Mouse (Mus musculus) layer of hippocampus, adult 9-10 months (tissue): Measurements from ENCODE around the gene Ttc39a.
"Not testable (repeated sequence)": the region's sequence is repeated elsewhere in the genome, so short reads cannot be mapped to it uniquely, and the experiment has no call there.

Experiments used
- DNase-seq: peaks from one replicate; pipeline ENCODE4 v3.0.0; 2022; ENCODE audit warnings: low spot score

Gene Ttc39a

GRCm38 (mm10) chr4:109406486-109407175 lies at the start of gene Ttc39a:
TSS of gene Ttc39a (plus strand) at chr4:109406623.
- DNase-seq: no peak

DNA sequence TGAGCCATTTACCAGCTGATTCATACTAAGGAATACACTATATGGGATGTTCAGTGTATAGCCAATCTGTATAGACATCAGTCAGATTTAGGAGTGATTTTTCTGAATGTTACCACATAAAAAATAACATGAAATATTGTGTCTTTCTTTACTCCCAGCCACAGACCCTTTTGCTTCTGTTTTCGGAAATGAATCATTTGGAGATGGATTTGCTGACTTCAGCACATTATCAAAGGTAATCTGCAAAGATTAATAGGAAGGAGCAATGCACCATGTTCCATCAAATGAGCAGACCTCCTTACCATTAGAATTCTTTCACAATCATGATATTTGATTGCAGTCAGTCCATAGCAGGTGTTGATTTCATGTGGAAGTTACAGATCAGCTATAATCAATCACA lies 28.3 kb upstream of the Ttc39a start:
- DNase-seq: no peak

- DNase-seq: no peak
These were observed 24.0 kb upstream of the Ttc39a start for GRCm38 (mm10) chr4:109382457-109382856.

DNA sequence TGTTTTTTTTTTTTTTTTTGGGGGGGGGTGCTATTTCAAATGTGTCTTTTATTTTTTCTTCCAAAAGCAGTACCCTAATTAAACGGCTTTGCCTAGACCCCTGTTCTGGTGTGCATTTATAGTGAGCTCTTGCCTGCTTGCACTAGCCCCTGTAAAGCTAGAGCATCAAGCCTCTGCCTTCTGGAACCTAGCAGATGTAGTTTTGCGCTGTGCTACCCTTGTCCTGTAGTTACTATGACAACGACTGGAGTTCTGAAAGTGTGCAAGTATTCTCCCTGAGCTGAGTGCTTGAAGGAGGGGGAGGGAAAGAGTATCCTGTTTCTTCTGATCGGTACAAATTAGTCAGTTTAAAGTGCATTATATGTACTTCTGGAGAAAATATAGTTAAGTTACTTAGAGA lies 20.8 kb upstream of the Ttc39a start:
- no peak for DNase-seq

DNA sequence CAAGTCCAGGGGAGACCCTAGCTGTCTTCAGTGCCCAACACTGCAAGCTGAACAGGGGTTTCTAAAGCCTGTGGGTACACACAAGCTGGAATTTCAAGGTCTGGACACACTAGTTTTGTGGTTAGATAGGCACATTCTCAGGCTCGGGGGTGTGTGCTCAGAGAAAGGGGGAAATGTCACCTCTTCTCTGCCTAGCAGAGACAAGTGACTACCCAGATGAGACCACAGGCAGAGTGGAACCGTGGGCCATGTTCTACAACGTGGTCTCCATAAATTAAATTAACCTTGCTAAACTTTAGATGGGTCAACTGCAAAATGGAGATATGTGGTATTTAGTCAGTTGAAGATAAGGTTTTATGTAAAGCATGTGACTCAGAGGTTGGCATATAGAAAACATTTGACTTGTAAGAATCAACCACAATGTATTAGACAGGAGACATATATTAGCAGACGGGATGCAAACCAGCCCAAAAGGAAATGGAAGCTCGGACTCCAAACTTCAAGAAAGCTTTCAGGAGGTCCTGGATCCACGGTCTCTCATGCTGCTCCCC lies 13.1 kb upstream of the Ttc39a start:
- no peak for DNase-seq

DNA sequence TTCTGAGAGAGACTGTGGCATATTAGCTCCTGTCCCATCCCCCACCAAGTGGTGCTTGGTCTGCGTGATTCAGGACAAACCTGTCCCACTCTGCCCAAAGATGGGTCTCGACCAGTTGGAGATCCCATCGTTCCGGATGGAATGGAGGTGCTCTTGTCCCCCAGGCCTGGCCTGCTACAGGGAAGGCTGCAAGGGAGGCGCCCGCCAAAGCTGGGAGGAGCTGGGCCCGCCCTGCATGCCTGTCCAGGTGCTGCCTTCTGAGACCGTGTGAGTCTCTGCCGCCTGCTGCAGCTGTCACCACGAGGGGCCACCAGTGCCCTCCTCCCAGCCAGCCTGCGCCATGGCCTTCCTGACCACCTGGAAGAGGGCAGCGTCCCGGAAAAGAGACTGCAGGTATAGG lies 12.5 kb upstream of the Ttc39a start:
- DNase-seq: no peak

DNA sequence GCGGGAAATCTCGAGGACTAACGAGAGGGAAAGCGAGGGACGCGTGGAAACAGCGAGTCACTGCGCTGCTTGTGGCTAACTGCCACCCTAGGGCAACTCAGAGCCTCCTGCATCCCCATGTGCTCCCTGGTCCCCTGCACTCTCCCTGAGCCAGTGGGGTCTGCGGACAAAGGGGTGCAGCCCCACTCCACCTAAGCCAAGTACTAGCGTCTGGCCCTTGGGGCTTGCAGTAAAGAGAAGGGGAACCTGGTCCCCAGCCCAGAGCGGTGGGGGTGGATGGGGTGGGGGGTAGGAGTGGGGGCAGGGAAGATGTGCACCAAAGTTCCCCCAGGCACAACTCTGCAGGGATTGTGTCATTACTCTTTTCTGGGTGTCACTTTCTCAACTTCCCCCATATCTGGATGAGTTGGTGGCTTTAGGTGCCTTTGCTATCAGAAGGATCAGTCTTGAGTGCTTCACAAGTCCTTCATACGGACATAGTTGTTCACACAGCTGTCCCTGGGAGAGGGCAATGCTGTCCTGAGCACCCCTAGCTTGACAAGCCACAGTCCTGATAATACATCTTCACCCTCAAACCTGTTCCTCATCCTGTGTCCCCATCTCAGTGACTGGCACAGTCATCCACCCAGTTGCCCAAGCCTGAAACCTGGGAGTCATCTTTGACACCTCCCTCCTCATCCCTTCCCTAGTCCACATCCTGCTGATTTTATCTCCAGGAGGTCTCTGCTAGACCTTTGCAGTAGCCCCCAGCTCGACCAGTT lies 11.9 kb upstream of the Ttc39a start:
- no peak for DNase-seq

DNA sequence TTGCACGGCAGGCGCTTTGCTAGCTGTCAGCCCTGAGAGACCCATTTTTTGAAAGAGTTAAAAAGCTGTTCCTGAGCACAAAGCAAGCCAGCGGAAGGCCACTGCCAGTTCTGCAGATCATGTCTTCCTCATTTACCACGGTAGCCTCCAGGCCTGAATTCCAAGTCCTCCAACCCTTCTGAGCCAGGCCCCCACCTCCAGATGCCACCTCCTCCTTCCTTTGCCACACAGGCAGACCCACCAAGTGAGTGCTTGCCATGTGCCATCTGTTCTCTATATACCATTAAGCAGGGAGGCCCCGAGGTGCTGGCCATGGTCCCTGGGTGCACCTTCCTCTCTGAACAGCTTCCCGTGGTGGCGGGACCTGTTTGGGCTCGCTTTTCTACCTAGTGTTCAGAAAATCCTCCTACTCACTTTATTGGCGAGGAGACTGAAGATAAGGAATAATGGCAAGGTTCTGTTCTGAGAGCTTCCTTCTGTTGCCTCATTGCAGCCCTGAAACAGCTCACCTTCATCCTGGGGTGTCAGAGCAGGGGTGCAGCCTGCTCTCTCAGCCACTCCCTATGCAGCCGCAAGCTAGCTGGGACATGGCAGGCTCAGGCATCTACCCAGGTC lies 6.0 kb upstream of the Ttc39a start:
- DNase-seq: no peak

DNA sequence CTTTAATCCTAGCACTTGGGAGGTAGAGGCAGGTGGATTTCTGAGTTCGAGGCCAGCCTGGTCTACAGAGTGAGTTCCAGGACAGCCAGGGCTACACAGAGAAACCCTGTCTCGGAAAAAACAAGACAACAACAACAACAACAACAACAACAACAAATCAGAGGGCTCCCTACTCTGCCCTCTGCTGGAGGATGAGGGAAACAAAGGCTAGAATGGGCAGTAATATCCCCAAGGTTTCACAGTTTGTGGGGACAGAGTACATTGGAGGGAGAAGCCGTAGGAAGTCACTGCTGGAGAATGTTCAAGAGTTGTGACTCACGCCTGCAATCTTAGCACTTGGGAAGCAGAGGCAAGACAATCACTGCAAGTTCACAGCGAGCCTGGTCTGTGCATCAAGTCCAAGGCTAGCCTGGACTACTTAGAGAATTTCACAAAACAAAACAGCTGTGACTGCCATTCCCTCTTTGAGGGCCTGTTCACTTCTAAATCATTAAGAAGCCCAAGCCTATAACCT lies 5.2 kb upstream of the Ttc39a start:
- DNase-seq: no peak

- not testable (repeated sequence) for DNase-seq
These were observed 1.5 kb upstream of the Ttc39a start for GRCm38 (mm10) chr4:109404908-109405307.

GRCm38 (mm10) chr4:109405415-109405814 lies 1.0 kb upstream of the Ttc39a start:
- no peak for DNase-seq

DNA sequence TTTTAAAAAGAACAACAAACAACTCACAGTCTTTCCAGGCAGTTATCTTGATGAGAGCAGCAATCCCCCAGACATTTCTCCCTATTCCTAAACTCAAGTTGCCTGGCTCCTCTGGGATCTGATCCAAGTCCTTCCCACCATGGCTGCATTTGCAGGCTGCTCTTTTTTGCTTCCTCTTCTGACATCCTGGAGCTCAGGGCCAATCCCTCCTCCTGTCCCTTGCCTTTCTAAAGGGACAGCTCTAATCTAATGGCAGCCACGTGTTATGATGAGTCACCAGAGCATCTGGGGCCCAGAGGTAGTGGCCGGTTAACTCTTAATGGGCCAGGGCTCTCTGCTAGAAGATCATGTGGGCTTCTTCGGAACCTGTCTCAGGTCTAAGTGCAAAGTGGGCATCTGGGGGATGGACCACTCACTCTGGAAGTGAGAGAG lies 353 bp upstream of the Ttc39a start:
- DNase-seq: no peak

DNA sequence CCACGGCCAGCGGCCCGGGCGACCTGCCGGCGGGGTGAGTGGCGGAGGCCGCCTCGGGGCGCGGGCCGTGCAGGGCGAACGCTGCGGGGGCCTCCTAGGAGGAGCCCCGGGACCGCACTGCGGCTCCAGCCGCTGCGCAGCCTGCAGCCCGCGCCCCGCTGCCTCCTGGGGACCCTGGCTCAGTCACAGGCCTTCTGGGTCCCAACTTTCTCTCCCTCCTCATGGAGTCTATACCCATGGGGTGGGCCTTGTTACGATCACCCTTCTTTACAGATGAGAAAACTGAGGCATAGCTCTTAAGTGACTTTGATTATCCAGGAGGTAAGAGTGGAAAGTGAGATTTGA lies 725 bp downstream of the Ttc39a start:
- DNase-seq: no peak

DNA sequence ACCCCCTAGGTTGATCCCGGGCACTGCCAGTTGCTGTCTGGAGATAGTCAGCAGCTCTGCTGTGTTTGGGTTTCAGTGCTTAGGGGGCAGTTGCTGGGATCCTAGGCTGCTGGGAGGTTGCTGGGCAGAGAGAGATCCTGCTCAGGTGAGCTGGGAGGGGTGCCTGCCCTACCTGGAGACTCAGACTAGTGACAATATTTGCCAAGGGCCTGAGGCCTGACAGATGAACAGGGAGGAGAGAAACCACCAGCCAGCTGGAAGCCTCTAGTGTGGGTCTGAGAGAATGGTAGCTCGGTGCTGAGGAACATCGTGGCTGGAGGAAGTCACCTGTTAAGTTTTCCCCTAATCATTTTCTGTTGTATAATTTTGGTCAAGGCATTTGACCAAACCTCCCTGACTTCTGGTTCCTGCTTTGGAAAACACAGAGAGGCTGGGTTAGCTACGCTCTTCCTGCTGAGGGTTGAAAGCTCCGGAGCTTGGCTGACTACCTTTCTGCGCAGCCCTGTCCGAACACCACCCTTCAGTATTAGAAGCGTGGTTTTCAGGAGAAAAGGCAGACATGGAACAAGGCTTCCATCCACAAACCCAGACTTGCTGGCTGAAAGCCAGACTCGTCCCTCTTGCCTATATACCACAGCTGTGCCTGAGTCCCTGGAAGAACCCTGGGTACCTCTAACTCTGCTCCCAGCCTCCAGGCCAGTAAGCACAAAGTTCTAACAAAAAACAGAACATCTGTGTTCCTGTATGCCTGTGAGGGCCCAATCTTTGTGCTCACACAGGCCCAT lies 1.5 kb downstream of the Ttc39a start:
- DNase-seq: no peak

DNA sequence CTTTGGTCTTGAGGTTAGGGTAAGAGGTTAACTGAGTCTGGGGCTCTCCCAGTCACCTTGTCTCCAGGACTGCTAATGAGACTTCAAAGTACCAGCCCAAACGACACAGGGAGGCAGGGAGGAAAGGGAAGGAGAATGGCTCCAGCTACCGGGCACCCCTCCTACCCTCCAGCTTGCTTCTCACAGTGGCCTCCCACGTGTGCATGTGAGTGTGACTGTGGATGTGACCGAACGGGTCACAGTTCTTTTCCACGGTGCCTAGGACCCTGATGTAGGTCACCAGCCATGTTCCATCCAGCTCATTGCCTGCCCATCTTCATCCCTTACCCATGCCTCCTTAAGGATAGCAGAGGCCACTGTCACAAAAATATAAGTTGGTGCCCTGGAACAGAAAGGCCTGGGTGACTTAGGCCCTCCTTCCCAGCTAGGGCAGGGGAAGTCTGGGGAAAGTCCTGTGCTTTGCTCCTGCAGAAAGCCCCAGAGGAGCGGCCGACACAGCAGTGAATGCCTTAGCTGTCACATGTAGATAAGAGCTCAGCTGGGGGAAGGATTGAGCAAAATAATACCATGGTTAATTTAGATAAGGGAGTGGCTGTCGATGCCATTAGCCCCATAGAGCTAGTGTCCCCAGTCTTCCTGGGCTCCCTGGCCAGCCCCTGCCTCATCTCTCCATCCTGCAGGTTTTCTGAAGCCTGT lies 4.4 kb downstream of the Ttc39a start:
- DNase-seq: no peak

DNA sequence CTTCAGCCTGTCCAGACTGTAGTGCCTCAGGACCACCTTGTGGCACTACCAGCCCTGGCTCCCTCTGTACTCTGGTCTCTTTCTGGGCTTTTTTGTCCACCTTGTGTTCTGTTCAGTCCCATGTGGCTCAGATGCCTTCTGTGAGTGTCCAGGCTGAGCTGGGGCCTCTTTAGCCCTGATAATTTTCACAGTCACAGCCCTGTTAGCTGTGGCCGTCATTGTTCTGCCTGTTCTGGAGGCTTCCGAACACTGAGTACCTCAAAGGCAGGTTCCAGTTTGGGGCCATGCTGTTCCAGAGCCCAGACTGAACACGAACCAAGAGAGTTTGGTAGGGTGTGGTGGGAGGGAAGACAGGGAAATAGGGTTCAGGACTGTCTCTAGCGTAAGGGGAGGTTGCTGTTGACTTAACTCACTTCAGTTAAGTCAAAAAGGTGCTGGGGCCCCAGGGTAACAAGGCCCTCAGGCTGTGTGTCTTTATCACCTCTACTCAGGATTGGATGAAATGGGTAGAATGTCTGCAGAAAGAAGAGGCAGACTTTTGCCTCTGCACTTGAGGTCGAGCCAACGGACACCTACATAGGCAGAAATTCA lies 5.0 kb downstream of the Ttc39a start:
- DNase-seq: no peak

- no peak for DNase-seq
These were observed 5.8 kb downstream of the Ttc39a start for GRCm38 (mm10) chr4:109412233-109412632.

DNA sequence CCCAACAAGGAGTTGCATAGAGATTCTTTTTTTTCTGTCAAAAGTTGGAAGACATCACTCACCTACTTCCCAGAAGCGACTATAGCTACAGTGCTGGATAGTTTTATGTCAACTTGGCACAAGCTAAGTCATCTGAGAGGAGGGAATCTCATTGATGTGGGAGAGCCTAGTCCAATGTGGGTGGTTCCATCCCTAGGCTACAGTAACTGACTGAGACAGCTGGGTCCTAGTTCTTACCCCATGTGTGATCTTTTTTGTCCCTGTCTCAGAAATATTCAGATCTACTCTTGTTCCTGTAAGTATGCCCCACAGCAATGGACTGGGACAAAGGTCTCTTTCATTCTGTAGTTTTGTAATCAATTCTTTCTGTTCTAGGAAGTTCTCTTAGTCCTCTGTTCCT lies 11.6 kb downstream of the Ttc39a start:
- no peak for DNase-seq

GRCm38 (mm10) chr4:109419017-109419416 lies 12.6 kb downstream of the Ttc39a start:
- DNase-seq: no peak

DNA sequence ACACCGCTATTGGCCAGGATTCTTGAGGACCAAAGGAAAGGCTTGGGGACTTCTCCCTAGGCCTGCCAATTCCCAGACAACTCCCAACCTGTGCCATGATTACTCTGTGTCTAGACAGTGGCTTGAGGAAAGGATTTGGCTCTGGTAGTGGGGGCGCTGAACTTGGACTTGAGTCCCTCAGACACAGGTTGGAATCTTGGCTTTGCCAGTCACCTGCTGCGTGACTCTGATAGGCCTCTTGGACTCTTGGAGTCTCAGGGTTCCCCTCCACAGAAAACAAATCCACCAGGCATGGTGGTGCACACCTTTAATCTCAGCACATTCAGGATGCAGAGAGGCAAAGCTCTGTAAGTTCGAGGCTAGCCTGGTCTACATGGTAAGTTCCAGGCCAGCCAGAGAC lies 13.1 kb downstream of the Ttc39a start:
- no peak for DNase-seq
